Mouse (Mus musculus): ENCODE measurements around the gene Cldn4. TPM values are rescaled to one million over a fixed set of nuclear protein-coding genes. Genes with fewer than 3 reads are reported as not detected.
A peak's percentile ranks its signal among the peaks of the same experiment; 100 is the strongest.
"Not testable (repeated sequence)": the region's sequence is repeated elsewhere in the genome, so short reads cannot be mapped to it uniquely, and the experiment has no call there.

Cldn4 gene
- total and polyA plus RNA-seq, 3 experiments, result 0.17 to 0.51 TPM; not detected in 1

DNA sequence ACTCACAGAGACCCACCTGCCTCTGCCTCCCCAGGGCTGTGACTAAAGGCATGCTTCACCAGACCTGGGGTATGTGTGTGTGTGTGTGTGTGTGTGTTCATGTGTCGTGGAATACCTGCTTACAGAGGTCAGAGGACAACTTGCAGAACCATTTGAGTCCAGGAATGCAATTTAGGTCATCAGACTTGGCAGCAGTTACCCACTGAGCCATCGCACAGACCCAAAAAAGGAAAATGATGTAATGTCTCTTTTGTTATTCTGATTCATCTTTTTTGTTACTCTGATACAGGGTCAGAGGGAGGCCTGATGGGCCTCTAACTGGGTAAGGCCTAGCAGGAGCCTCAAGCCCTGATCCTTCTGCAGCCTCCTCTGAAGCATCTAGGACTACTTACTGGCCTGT, 4.0 kb downstream of the Cldn4 start:
- Histone ChIP-seq H3K27ac (ENCODE audit: insufficient read depth, low read depth) (no peak overlapping the region), H3K36me3 (replicated peaks in 1 of 2; ENCODE audit: control insufficient read depth in 1 of 2, insufficient read depth in 1 of 2, low read length in 1 of 2) (no peaks in the 10 kb centered on the region), H3K9ac (ENCODE audit: insufficient read depth, low read depth) (no peak overlapping the region), H3K4me3 (replicated peaks in 1 of 3; ENCODE audit: low read depth in 2 of 3, low read length in 2 of 3, poor library complexity in 1 of 3) (no peak overlapping the region), H3K4me1 (ENCODE audit: control insufficient read depth in 1 of 2, insufficient read depth in 2 of 2) (peaks cover 12 to 39% of the 10 kb centered on the region in 2 experiments; a peak in 3 of 4 replicates), H3K27me3 (replicated peaks) (peaks cover 5% of the 10 kb centered on the region), H3K9me3 (replicated peaks; ENCODE audit: low read length) (peaks cover 2% of the 10 kb centered on the region), H3K4me2 (ENCODE audit: insufficient read depth, low read depth, poor library complexity, severe bottlenecking) (no peak overlapping the region), H3K79me2 (replicated peaks; ENCODE audit: control insufficient read depth, extremely low read depth, insufficient read depth, poor library complexity, severe bottlenecking) (no peaks in the 10 kb centered on the region)
- dilution Hi-C loops (cut with MboI; ENCODE audit: extremely low pct_ligation_motif_present, extremely low pct_unique_long_range_greater_than_20kb, low sequenced_read_pairs), result no loop called here
- in situ Hi-C loops (cut with MboI; ENCODE audit: low pct_ligation_motif_present, low pct_unique_long_range_greater_than_20kb, low sequenced_read_pairs), result no loop called here
- TF ChIP-seq MEF2A (IDR thresholded peaks at IDR 0.05; ENCODE audit: borderline replicate concordance, low read depth, low read length), result peak; percentile 78
- TF ChIP-seq EP300 (IDR thresholded peaks at IDR 0.05; ENCODE audit: low read length), result no peak
- TF ChIP-seq JUN (IDR thresholded peaks at IDR 0.05; ENCODE audit: insufficient read depth, low read depth, low read length), result peak; percentile 41; the same call in 1 of the 2 replicates
- no peak for TF ChIP-seq POLR2AphosphoS2 (IDR thresholded peaks at IDR 0.05; ENCODE audit: low read depth, low read length)
- no peak for TF ChIP-seq NRF1 (IDR thresholded peaks at IDR 0.05; ENCODE audit: low read depth, low read length)
- DNase-seq (ENCODE audit: extremely low read depth), result no peak

DNA sequence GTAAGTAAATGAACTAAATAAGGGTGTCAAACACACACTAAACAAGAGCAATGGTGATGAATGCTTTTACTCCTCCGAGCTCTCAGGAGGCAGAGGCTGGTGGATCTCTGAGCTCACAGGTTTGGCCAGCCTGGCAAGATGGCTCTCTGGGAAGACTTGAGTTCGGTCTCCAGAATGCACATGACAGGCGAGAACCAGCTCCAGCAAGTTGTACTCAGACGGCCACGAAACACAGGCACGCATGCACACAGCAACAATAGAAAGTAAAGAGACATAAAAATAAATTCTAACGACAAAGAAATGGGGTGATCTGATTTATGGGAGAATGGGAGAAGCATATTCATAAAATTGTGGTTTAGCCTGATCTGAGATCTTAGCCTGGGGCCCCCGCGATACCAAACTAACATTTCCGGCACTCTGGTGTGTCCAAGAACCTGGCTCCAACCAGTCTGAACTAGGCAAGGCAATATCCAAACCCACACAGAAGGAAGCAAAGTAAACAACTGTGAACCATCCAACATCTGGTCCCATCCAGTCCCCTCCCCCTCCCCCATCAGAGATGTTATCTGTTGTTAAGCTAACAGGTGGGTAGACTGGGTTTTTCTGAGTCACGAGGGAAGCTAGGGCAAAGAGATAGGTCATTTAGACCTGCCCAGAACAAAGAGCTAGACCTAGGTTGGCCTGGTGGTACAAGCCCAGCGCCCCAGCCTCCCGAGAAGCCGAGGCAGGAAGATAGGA, 5.1 kb downstream of the Cldn4 start:
- TF ChIP-seq MAFK (IDR thresholded peaks at IDR 0.05; ENCODE audit: insufficient replicate concordance, low read length) (no peak), E2F4 (IDR thresholded peaks at IDR 0.05; ENCODE audit: insufficient replicate concordance, low read depth, low read length) (no peak), MEF2A (IDR thresholded peaks at IDR 0.05; ENCODE audit: borderline replicate concordance, low read depth, low read length) (no peak), USF2 (conservative IDR thresholded peaks at IDR 0.05; ENCODE audit: low read depth, low read length) (no peak), TBP (conservative IDR thresholded peaks at IDR 0.05; ENCODE audit: low read depth, low read length) (no peak), JUN (IDR thresholded peaks at IDR 0.05; ENCODE audit: insufficient read depth, low read depth, low read length) (no peak), CHD1 (IDR thresholded peaks at IDR 0.05; ENCODE audit: low read depth, low read length) (no peak), MAX (IDR thresholded peaks at IDR 0.05; ENCODE audit: low read length) (no peak), GABPA (IDR thresholded peaks at IDR 0.05; ENCODE audit: insufficient replicate concordance, low read depth, low read length) (no peak), MYC (IDR thresholded peaks at IDR 0.05; ENCODE audit: low read depth, low read length) (no peak), JUND (conservative IDR thresholded peaks at IDR 0.05; ENCODE audit: low read depth, low read length) (no peak), POLR2AphosphoS2 (IDR thresholded peaks at IDR 0.05; ENCODE audit: low read depth, low read length) (no peak), CHD2 (IDR thresholded peaks at IDR 0.05; ENCODE audit: low read length) (no peak)
- H3K4me1 ChIP-seq (ENCODE audit: control insufficient read depth in 1 of 2, insufficient read depth in 2 of 2), result peaks cover 8 to 34% of the 10 kb centered on the region in 2 experiments; a peak in 3 of 4 replicates
- DNase-seq (ENCODE audit: extremely low read depth), result no peak
- H3K79me2 ChIP-seq (replicated peaks; ENCODE audit: control insufficient read depth, extremely low read depth, insufficient read depth, poor library complexity, severe bottlenecking), result no peaks in the 10 kb centered on the region
- in situ Hi-C loops (cut with MboI; ENCODE audit: low pct_ligation_motif_present, low pct_unique_long_range_greater_than_20kb, low sequenced_read_pairs) (no loop called here), dilution Hi-C loops (cut with MboI; ENCODE audit: extremely low pct_ligation_motif_present, extremely low pct_unique_long_range_greater_than_20kb, low sequenced_read_pairs) (no loop called here)
- no peaks in the 10 kb centered on the region for H3K36me3 ChIP-seq (replicated peaks in 1 of 2; ENCODE audit: control insufficient read depth in 1 of 2, insufficient read depth in 1 of 2, low read length in 1 of 2)
- H3K27ac ChIP-seq (ENCODE audit: insufficient read depth, low read depth), result no peak overlapping the region
- peaks cover 3% of the 10 kb centered on the region for H3K27me3 ChIP-seq (replicated peaks)
- no peak overlapping the region for H3K4me3 ChIP-seq (replicated peaks in 1 of 3; ENCODE audit: low read depth in 2 of 3, low read length in 2 of 3, poor library complexity in 1 of 3)
- H3K9me3 ChIP-seq (replicated peaks; ENCODE audit: low read length), result peaks cover 2% of the 10 kb centered on the region
- H3K9ac ChIP-seq (ENCODE audit: insufficient read depth, low read depth), result no peak overlapping the region
- no peak overlapping the region for H3K4me2 ChIP-seq (ENCODE audit: insufficient read depth, low read depth, poor library complexity, severe bottlenecking)

DNA sequence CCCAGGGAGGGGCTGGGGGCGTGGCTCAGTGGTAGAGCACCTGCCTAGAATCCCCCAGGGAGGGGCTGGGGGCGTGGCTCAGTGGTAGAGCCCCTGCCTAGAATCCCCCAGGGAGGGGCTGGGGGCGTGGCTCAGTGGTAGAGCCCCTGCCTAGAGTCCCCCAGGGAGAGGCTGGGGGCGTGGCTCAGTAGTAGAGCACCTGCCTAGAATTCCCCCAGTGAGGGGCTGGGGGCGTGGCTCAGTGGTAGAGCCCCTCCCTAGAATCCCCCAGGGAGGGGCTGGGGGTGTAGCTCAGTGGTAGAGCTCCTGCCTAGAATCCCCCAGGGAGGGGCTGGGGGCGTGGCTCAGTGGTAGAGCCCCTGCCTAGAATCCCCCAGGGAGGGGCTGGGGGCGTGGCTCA, 7.2 kb downstream of the Cldn4 start:
- dilution Hi-C loops (cut with MboI; ENCODE audit: extremely low pct_ligation_motif_present, extremely low pct_unique_long_range_greater_than_20kb, low sequenced_read_pairs); H3K79me2 ChIP-seq (replicated peaks; ENCODE audit: control insufficient read depth, extremely low read depth, insufficient read depth, poor library complexity, severe bottlenecking); DNase-seq (ENCODE audit: extremely low read depth); H3K27me3 ChIP-seq (replicated peaks); H3K9ac ChIP-seq (ENCODE audit: insufficient read depth, low read depth); H3K27ac ChIP-seq (ENCODE audit: insufficient read depth, low read depth); H3K4me3 ChIP-seq (replicated peaks in 1 of 3; ENCODE audit: low read depth in 2 of 3, low read length in 2 of 3, poor library complexity in 1 of 3); H3K36me3 ChIP-seq (replicated peaks in 1 of 2; ENCODE audit: control insufficient read depth in 1 of 2, insufficient read depth in 1 of 2, low read length in 1 of 2); H3K4me2 ChIP-seq (ENCODE audit: insufficient read depth, low read depth, poor library complexity, severe bottlenecking); in situ Hi-C loops (cut with MboI; ENCODE audit: low pct_ligation_motif_present, low pct_unique_long_range_greater_than_20kb, low sequenced_read_pairs): not testable (repeated sequence)
- H3K4me1 ChIP-seq (ENCODE audit: control insufficient read depth in 1 of 2, insufficient read depth in 2 of 2), result peaks cover 4 to 40% of the 10 kb centered on the region in 2 experiments; a peak in 3 of 4 replicates
- peaks cover 17% of the 10 kb centered on the region for H3K9me3 ChIP-seq (replicated peaks; ENCODE audit: low read length)
